Mouse (Mus musculus) erythroid progenitor cell, adult 5-6 weeks (primary cell): ENCODE results near the gene Slamf9. TPM values are rescaled to one million over a fixed set of nuclear protein-coding genes. Genes with fewer than 3 reads are reported as not detected.
A peak's percentile ranks its signal among the peaks of the same experiment; 100 is the strongest.

ENCODE experiments used
- ATAC-seq: replicated peaks from 2 replicates; pipeline ENCODE4 v1.8.0; 2016; ENCODE audit warnings: moderate number of reproducible peaks, mild to moderate bottlenecking, moderate TSS enrichment, inconsistent platforms; ENCODE audit not compliant: poor library complexity, low FRiP score, severe bottlenecking
- total RNA-seq, 2 experiments: library from RNA; stranded (forward) in 1 of 2; stranded (reverse) in 1 of 2; fragments of 150-400 nt in 1 of 2; fragments of 186-747, 209-891 nt in 1 of 2; gene quantifications; 2 replicates each; pipeline versions ENCODE4 v1.2.3 to v1.2.4; 2015 to 2017; ENCODE audit warnings: low replicate concordance in 2 of 2

Slamf9 gene
- total RNA-seq, 2 experiments from 2014 or later, result 2.7 TPM; not detected in 1

DNA sequence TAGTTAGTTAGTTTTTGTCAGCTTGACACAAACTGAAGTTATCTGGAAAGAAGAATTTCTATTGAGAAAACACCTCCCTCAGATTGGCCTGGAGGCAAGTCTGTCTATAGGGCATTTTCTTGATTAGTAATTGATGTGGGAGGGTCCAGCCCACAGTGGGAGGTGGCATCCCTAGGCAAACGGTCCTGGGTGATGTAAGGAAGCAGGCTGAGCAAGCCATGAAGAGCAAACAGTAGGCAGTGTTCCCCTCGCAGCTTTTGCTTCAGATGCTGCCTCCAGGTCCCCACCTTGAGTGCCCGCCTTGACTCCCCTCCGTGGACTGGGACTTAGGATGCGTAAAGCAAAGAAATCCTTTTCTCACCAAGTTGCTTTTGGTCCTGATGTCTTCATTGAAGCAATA is 34.1 kb downstream of the Slamf9 start:
- ATAC-seq, result no peak

GRCm38 (mm10) chr1:172509983-172510382 is 34.8 kb downstream of the Slamf9 start:
- no peak for ATAC-seq

GRCm38 (mm10) chr1:172510421-172510972 is 35.3 kb downstream of the Slamf9 start:
- no peak for ATAC-seq

GRCm38 (mm10) chr1:172512962-172513361 is 37.8 kb downstream of the Slamf9 start:
- no peak for ATAC-seq

GRCm38 (mm10) chr1:172513525-172514212 is 38.5 kb downstream of the Slamf9 start:
- no peak for ATAC-seq

DNA sequence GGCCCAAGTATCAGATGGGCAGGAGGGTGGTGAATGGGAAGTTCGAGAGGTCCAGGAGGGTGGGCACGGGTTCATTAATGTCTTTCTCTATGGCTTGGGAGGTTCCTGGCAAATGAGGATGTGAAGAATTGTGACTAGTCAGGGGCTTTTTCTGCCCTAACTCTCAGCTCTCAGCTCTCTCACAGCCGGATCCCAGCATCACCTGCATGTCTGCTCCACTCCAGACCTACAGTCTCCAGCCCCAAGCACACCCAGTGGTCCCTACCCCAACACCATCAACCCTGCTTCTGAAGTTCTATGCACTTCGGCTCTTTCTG is 39.0 kb downstream of the Slamf9 start:
- ATAC-seq, result no peak

DNA sequence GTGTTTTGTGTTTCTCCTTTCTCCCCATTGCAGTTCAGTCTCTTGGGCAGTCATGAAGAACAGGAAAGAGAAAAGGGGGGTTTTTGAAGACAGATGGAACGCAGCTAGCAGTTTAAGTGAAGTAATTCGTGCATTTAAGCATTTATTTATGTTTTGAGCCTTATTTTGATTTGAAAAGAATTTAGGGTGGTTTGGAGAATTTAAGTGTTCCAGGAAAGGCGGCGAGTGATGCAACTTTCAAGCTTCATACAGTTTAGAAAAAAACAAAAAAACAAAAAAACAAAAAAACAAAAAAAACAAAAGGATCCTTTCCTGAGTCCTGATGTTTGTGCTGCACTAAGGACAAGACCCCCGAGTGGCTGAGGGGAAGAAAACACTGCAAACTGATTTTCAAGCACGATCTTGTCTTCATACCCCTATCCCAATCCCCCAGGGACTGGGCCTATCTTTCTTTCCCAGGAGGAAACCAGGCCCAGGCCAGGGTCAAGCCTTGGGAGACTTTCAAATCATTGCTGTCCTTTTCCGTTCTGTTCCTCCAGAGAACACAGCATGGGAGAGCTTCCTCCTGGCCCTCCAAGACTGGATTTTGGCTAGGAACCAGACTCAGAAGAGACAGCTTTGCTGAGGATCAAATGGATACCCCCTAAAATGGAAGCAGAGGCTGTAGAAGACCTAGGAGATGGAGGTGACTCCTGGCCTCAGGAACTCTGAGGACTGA is 39.6 kb downstream of the Slamf9 start:
- no peak for ATAC-seq

- 0 out of 2 replicates have a peak, but pooled peaks have one; percentile 39 for ATAC-seq
These were observed 40.2 kb downstream of the Slamf9 start for GRCm38 (mm10) chr1:172515396-172515795.

- no peak for ATAC-seq
These were observed 42.9 kb downstream of the Slamf9 start for GRCm38 (mm10) chr1:172518013-172518412.

- no peak for ATAC-seq
These were observed 44.5 kb downstream of the Slamf9 start for GRCm38 (mm10) chr1:172519644-172520043.

GRCm38 (mm10) chr1:172520576-172521440 is 45.6 kb downstream of the Slamf9 start, which contains the start of gene Cfap45:
Gene Cfap45 (plus strand): TSS chr1:172520801.
- 0 out of 2 replicates have a peak, but pooled peaks have one; percentile 14 for ATAC-seq

GRCm38 (mm10) chr1:172522524-172522923 is 47.4 kb downstream of the Slamf9 start:
- ATAC-seq, result no peak

DNA sequence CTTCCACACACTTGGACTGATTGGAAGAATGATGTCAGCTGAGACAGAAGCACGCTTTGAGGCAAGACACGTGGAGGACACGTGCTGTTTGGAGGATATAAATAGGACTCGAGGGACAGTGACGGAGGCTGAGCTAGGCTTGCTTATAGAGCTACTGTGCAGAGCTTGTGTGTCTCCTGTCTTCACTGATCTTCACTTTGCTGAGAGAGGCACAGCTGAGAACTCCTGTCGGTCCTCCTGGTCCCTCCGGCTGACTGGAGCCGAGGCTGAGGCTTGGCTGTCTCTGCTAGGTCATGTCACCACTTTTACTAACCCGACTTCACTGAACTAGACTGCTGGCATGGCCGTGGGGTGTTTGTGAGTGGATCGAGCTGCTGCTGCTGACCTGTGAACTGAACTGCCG is 48.5 kb downstream of the Slamf9 start:
- ATAC-seq, result no peak

GRCm38 (mm10) chr1:172525027-172525764 is 50.0 kb downstream of the Slamf9 start:
- ATAC-seq, result no peak

GRCm38 (mm10) chr1:172525971-172526370 is 50.8 kb downstream of the Slamf9 start:
- no peak for ATAC-seq

GRCm38 (mm10) chr1:172526380-172527081 is 51.4 kb downstream of the Slamf9 start:
- no peak for ATAC-seq

- ATAC-seq, result no peak
These were observed 52.3 kb downstream of the Slamf9 start for GRCm38 (mm10) chr1:172527431-172527830.
